ENCODE assay signal across 11 mouse cellular contexts in the genomic region with DNA sequence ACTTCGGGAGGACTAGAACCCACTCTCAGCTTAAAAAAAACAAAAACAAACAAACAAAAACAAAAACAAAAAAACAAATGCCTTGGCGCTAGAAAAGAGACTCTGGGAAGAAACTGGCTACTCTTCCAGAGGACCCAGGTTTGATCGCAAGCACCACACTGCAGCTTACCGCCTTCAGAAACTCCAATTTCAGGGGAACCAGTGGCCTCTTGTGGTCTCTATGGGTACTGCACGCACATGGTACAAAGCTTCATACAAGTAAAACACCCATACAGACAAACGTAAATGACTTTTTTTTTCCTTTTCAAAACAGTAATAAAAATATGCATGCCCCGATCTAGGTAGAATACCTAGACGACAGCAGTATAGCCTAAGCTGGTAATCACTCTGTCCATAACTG.
DNase-seq lines count a peak whose midpoint lies in the region; ATAC-seq and TF ChIP-seq lines count a peak whose summit lies in the region.
"Had no signal": no experiment of that assay in that cellular context is flagged by ENCODE, and none has a peak within 500 bp of the region (broad histone marks: within the 10 kb centered on the region; RNA-seq: fewer than 3 reads in every experiment).

No protein-coding gene starts in this region.

- no peak for TF ChIP-seq POLR2A in MEL (IDR thresholded peaks at IDR 0.05; ENCODE audit: control insufficient read depth in 1 of 2, insufficient read depth in 1 of 2, low read depth in 1 of 2, low read length in 2 of 2, poor library complexity in 1 of 2)

- no peak overlapping the region for H3K27ac ChIP-seq in kidney, embryonic 14.5 days (ENCODE audit: low read depth, low read length)
- no peak overlapping the region for H3K27ac ChIP-seq in MEL (ENCODE audit: control insufficient read depth, low read depth, low read length)
- no peak overlapping the region for H3K27ac ChIP-seq in liver, postnatal 0 days (ENCODE audit: low read depth)
- no peak overlapping the region for H3K27ac ChIP-seq in midbrain, embryonic 14.5 days (replicated peaks; ENCODE audit: low read depth, low read length)
- H3K27ac ChIP-seq: hindbrain, embryonic 13.5 days had no signal

- no peaks in the 10 kb centered on the region for H3K27me3 ChIP-seq in kidney, embryonic 14.5 days (ENCODE audit: control insufficient read depth, insufficient read depth, low read length)
- H3K27me3 ChIP-seq in E14TG2a.4 (ENCODE audit: insufficient read depth, low read length) (no peaks in the 10 kb centered on the region), MEL (ENCODE audit: control insufficient read depth in 1 of 2, insufficient read depth in 2 of 2, low read length in 2 of 2) (no peaks in the 10 kb centered on the region)
- no peaks in the 10 kb centered on the region for H3K27me3 ChIP-seq in liver, postnatal 0 days (ENCODE audit: insufficient read depth, low read length)
- H3K27me3 ChIP-seq in midbrain, embryonic 14.5 days (ENCODE audit: control insufficient read depth, insufficient read depth, low read length): no peaks in the 10 kb centered on the region
- H3K27me3 ChIP-seq: hindbrain, embryonic 13.5 days had no signal

- no peak for TF ChIP-seq EP300 in MEL (IDR thresholded peaks at IDR 0.05; ENCODE audit: low read depth in 1 of 2, low read length in 2 of 2)
- TF ChIP-seq EP300 in liver, postnatal 0 days (IDR thresholded peaks at IDR 0.05; ENCODE audit: low read depth): no peak

- H3K9ac ChIP-seq in kidney, embryonic 14.5 days (ENCODE audit: low read depth, low read length): no peak overlapping the region
- no peak overlapping the region for H3K9ac ChIP-seq in MEL (ENCODE audit: control insufficient read depth, low read depth, low read length, poor library complexity, severe bottlenecking)
- no peak overlapping the region for H3K9ac ChIP-seq in liver, postnatal 0 days (replicated peaks)
- no peak overlapping the region for H3K9ac ChIP-seq in midbrain, embryonic 14.5 days (replicated peaks; ENCODE audit: low read length)
- H3K9ac ChIP-seq: hindbrain, embryonic 13.5 days had no signal

- no peaks in the 10 kb centered on the region for H3K36me3 ChIP-seq in kidney, embryonic 14.5 days (ENCODE audit: control insufficient read depth, insufficient read depth, low read length)
- H3K36me3 ChIP-seq in E14TG2a.4 (ENCODE audit: insufficient read depth, low read length) (no peaks in the 10 kb centered on the region), MEL (ENCODE audit: control insufficient read depth in 1 of 2, insufficient read depth in 2 of 2, low read length in 2 of 2) (no peaks in the 10 kb centered on the region)
- H3K36me3 ChIP-seq in liver, postnatal 0 days (replicated peaks; ENCODE audit: insufficient read depth, low read length): no peaks in the 10 kb centered on the region
- no peaks in the 10 kb centered on the region for H3K36me3 ChIP-seq in midbrain, embryonic 14.5 days (ENCODE audit: control insufficient read depth, insufficient read depth, low read length)
- H3K36me3 ChIP-seq: hindbrain, embryonic 13.5 days had no signal

- H3K4me3 ChIP-seq in kidney, embryonic 14.5 days (ENCODE audit: low read length): no peak overlapping the region
- H3K4me3 ChIP-seq in E14TG2a.4 (replicated peaks; ENCODE audit: low read length) (no peak overlapping the region), MEL (ENCODE audit: control insufficient read depth in 1 of 2, insufficient read depth in 1 of 2, low read depth in 2 of 2, low read length in 2 of 2) (no peak overlapping the region)
- H3K4me3 ChIP-seq in liver, postnatal 0 days (ENCODE audit: low read depth, low read length): no peak overlapping the region
- H3K4me3 ChIP-seq in midbrain, embryonic 14.5 days (replicated peaks; ENCODE audit: low read depth, low read length): no peak overlapping the region
- H3K4me3 ChIP-seq: hindbrain, embryonic 13.5 days had no signal

- peaks cover 6% of the 10 kb centered on the region for H3K9me3 ChIP-seq in kidney, embryonic 14.5 days (ENCODE audit: control insufficient read depth, low read length)
- peaks cover 19% of the 10 kb centered on the region for H3K9me3 ChIP-seq in E14TG2a.4 (ENCODE audit: low read length)
- H3K9me3 ChIP-seq in MEL (replicated peaks; ENCODE audit: insufficient read depth, low read length): no peaks in the 10 kb centered on the region
- no peaks in the 10 kb centered on the region for H3K9me3 ChIP-seq in liver, postnatal 0 days (ENCODE audit: low read length)
- peaks cover 6% of the 10 kb centered on the region; the same call in 1 of the 2 replicates for H3K9me3 ChIP-seq in midbrain, embryonic 14.5 days (ENCODE audit: control insufficient read depth, low read length)
- H3K9me3 ChIP-seq: hindbrain, embryonic 13.5 days had no signal

- peak; percentile 40 for TF ChIP-seq RAD21 in MEL (IDR thresholded peaks at IDR 0.05; ENCODE audit: low read depth, low read length)

- no peaks in the 10 kb centered on the region for H3K79me2 ChIP-seq in MEL (ENCODE audit: control insufficient read depth, insufficient read depth, low read length, poor library complexity)

- DNase-seq in kidney, postnatal 25 days: peak; percentile 16 to 34
- DNase-seq in MEL (ENCODE audit: low read depth, low spot score): peak; percentile 31
- DNase-seq in liver, postnatal 0 days: no peak
- DNase-seq in frontal cortex, postnatal 10 days (ENCODE audit: low spot score in 2 of 2): no peak
- no peak for DNase-seq in midbrain, embryonic 14.5 days
- DNase-seq in layer of hippocampus, postnatal 14 days (ENCODE audit: low spot score in 2 of 2): no peak
- DNase-seq: cerebellum, postnatal 25 days; heart, adult 11 months had no signal

- H3K4me1 ChIP-seq in kidney, embryonic 14.5 days (ENCODE audit: control insufficient read depth, insufficient read depth, low read length): no peaks in the 10 kb centered on the region
- H3K4me1 ChIP-seq in E14TG2a.4 (replicated peaks; ENCODE audit: low read depth, low read length) (no peaks in the 10 kb centered on the region), MEL (ENCODE audit: control insufficient read depth in 1 of 2, insufficient read depth in 2 of 2, low read length in 2 of 2) (no peaks in the 10 kb centered on the region)
- no peaks in the 10 kb centered on the region for H3K4me1 ChIP-seq in liver, postnatal 0 days (ENCODE audit: insufficient read depth)
- H3K4me1 ChIP-seq in midbrain, embryonic 14.5 days (ENCODE audit: control insufficient read depth, insufficient read depth, low read length): no peaks in the 10 kb centered on the region
- H3K4me1 ChIP-seq: hindbrain, embryonic 13.5 days had no signal

- 93% methylated on average over 8 of the region's 8 CpGs for WGBS in kidney, embryonic 14.5 days
- 91% methylated on average over 8 of the region's 8 CpGs for WGBS in liver, postnatal 0 days (ENCODE audit: insufficient replicate concordance)
- 94% methylated on average over 8 of the region's 8 CpGs for WGBS in midbrain, embryonic 14.5 days

- H3K4me2 ChIP-seq in kidney, embryonic 14.5 days (replicated peaks; ENCODE audit: low read depth, low read length): no peak overlapping the region
- no peak overlapping the region for H3K4me2 ChIP-seq in liver, postnatal 0 days (ENCODE audit: low read depth, low read length)
- H3K4me2 ChIP-seq in midbrain, embryonic 14.5 days (ENCODE audit: low read length): no peak overlapping the region
- H3K4me2 ChIP-seq: hindbrain, embryonic 13.5 days had no signal

- TF ChIP-seq CTCF in E14TG2a.4 (conservative IDR thresholded peaks at IDR 0.05; ENCODE audit: low read length) (peak; percentile 84), MEL (IDR thresholded peaks at IDR 0.05 in 2 of 3, conservative IDR thresholded peaks at IDR 0.05 in 1 of 3; ENCODE audit: control insufficient read depth in 1 of 3, insufficient read depth in 1 of 3, low read depth in 2 of 3, low read length in 3 of 3, poor library complexity in 1 of 3, severe bottlenecking in 1 of 3) (peak; percentile 34 to 46 (median 40); a peak in 5 of 6 replicates)
- TF ChIP-seq CTCF in liver, postnatal 0 days (IDR thresholded peaks at IDR 0.05; ENCODE audit: low read depth): peak; percentile 55

- no peak for ATAC-seq in kidney, embryonic 14.5 days (ENCODE audit: low FRiP score, low TSS enrichment)
- no peak for ATAC-seq in liver, postnatal 0 days
- no peak for ATAC-seq in midbrain, embryonic 14.5 days (ENCODE audit: low FRiP score, low TSS enrichment)

TF ChIP-seq in MEL, 35 proteins besides CTCF, POLR2A, EP300 and RAD21:
- TF ChIP-seq SMC3 (IDR thresholded peaks at IDR 0.05; ENCODE audit: low read depth, low read length): peak; percentile 38
- no peak for TF ChIP-seq GATA1 (IDR thresholded peaks at IDR 0.05; ENCODE audit: low read depth, low read length)
- no peak for TF ChIP-seq HCFC1 (IDR thresholded peaks at IDR 0.05; ENCODE audit: low read depth, low read length)
- no peak for TF ChIP-seq MEF2A (IDR thresholded peaks at IDR 0.05; ENCODE audit: extremely low read depth, insufficient replicate concordance, low read depth, low read length, poor library complexity, severe bottlenecking)

Comparison
In these comparisons a context has a peak if more than half of its experiments do, and no peak if none do; other contexts are left out.
1. DNase-seq: peak in kidney, postnatal 25 days (2 of 2) and MEL (single experiment); none in liver, postnatal 0 days (single experiment), frontal cortex, postnatal 10 days (0 of 2), midbrain, embryonic 14.5 days (single experiment) and layer of hippocampus, postnatal 14 days (0 of 2).
2. Peak in every context shown above with its lines, with median percentiles within 50 percentile points of each other: CTCF ChIP-seq.